Mouse (Mus musculus): ENCODE results near the gene Hpca. TPM values are rescaled to one million over a fixed set of nuclear protein-coding genes. Genes with fewer than 3 reads are reported as not detected.

The Hpca gene
- polyA plus RNA-seq (2015; fragmentation: Nextera tagmentation; extraction: Ambion mirVana), result 0.25 and 0.37 TPM in 2 replicates

- no peaks in the 10 kb centered on the region for H3K36me3 ChIP-seq
- peaks cover 99% of the 10 kb centered on the region for H3K27me3 ChIP-seq (replicated peaks)
- H3K4me3 ChIP-seq, result peak within 1 kb of the TSS; percentile 55
- H3K9me3 ChIP-seq, result no peaks in the 10 kb centered on the region
- peaks cover 27% of the 10 kb centered on the region for H3K4me1 ChIP-seq
- no peak within 1 kb of the TSS for H3K27ac ChIP-seq (replicated peaks)
- ATAC-seq (ENCODE audit: extremely low read depth, insufficient number of reproducible peaks, low FRiP score, low TSS enrichment), result no peak
- 0 out of 2 replicates have a peak within 1 kb of the TSS, but pooled peaks have one; percentile 5 for H3K9ac ChIP-seq
- 1% methylated on average over 17 of the region's 17 CpGs for WGBS
- H3K4me2 ChIP-seq, result peak within 1 kb of the TSS; percentile 82
Observed at GRCm38 (mm10) chr4:129121569-129122086, at the start of gene Hpca. TSS of gene Hpca (minus strand) at chr4:129122036.

DNA sequence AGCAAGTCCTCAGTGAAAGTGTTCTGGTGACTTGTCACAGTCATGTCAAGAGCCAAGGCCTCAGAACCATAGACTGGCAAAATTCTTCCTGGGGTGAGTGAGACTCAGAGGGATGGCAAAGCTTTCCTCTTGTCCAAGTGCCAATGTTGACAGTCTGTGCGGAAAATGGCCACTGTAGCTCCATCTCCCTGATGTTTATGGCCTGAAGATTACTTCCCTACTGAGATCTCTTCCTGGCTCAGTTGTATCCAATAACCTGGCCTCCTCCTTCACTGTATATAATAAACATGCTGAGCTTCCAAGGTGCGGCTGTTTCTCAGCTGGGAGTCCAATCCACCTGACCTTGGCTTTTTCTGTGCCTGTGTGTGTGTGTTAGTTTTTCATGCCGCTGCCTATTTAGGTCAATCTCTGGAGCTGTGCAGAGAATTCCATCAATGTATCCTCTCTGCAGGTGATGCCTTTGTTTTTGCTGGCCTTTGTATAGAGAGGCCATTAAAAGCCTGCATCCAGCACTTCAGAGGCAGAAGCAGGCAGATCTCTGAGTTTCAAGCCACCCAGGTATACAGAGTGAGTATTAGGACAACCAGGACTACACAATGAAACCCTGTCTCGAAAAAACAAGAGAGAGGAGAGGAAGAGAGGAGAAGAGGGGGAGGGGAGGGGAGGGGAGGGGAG is 39.9 kb upstream of the Hpca start:
- Histone ChIP-seq H3K36me3 (peaks cover 71% of the 10 kb centered on the region), H3K4me3 (no peak overlapping the region), H3K27me3 (replicated peaks) (no peaks in the 10 kb centered on the region), H3K4me2 (no peak overlapping the region), H3K9ac (no peak overlapping the region), H3K9me3 (no peaks in the 10 kb centered on the region), H3K27ac (replicated peaks) (no peak overlapping the region), H3K4me1 (peaks cover 18% of the 10 kb centered on the region)
- 80% methylated on average over 4 of the region's 4 CpGs for WGBS
- no peak for ATAC-seq (ENCODE audit: extremely low read depth, insufficient number of reproducible peaks, low FRiP score, low TSS enrichment)

GRCm38 (mm10) chr4:129161076-129161475 is 39.2 kb upstream of the Hpca start:
- Histone ChIP-seq H3K27ac (replicated peaks) (no peak overlapping the region), H3K27me3 (replicated peaks) (no peaks in the 10 kb centered on the region), H3K4me3 (no peak overlapping the region), H3K36me3 (peaks cover 70% of the 10 kb centered on the region), H3K4me1 (peaks cover 18% of the 10 kb centered on the region), H3K9ac (no peak overlapping the region), H3K4me2 (no peak overlapping the region), H3K9me3 (no peaks in the 10 kb centered on the region)
- WGBS, result 86% methylated on average over 1 of the region's 1 CpGs
- ATAC-seq (ENCODE audit: extremely low read depth, insufficient number of reproducible peaks, low FRiP score, low TSS enrichment), result no peak

- Histone ChIP-seq H3K4me1 (peaks cover 18% of the 10 kb centered on the region), H3K9me3 (no peaks in the 10 kb centered on the region), H3K4me2 (no peak overlapping the region), H3K36me3 (peaks cover 69% of the 10 kb centered on the region), H3K9ac (0 out of 2 replicates have a peak overlapping the region, but pooled peaks have one; percentile 24), H3K4me3 (no peak overlapping the region), H3K27ac (replicated peaks) (peak overlapping the region; percentile 42; the same call in 1 of the 2 replicates), H3K27me3 (replicated peaks) (no peaks in the 10 kb centered on the region)
- 21% methylated on average over 3 of the region's 3 CpGs for WGBS
- ATAC-seq (ENCODE audit: extremely low read depth, insufficient number of reproducible peaks, low FRiP score, low TSS enrichment), result no peak
Observed at GRCm38 (mm10) chr4:129158549-129158948, 36.7 kb upstream of the Hpca start.

GRCm38 (mm10) chr4:129157541-129157940 is 35.7 kb upstream of the Hpca start:
- peaks cover 18% of the 10 kb centered on the region for H3K4me1 ChIP-seq
- H3K9ac ChIP-seq, result no peak overlapping the region
- 77% methylated on average over 5 of the region's 5 CpGs for WGBS
- no peaks in the 10 kb centered on the region for H3K9me3 ChIP-seq
- H3K27ac ChIP-seq (replicated peaks), result peak overlapping the region; percentile 49; the same call in 1 of the 2 replicates
- H3K27me3 ChIP-seq (replicated peaks), result no peaks in the 10 kb centered on the region
- no peak overlapping the region for H3K4me2 ChIP-seq
- ATAC-seq (ENCODE audit: extremely low read depth, insufficient number of reproducible peaks, low FRiP score, low TSS enrichment), result no peak
- H3K4me3 ChIP-seq, result no peak overlapping the region
- H3K36me3 ChIP-seq, result peaks cover 71% of the 10 kb centered on the region

- H3K4me3 ChIP-seq, result no peak overlapping the region
- H3K27ac ChIP-seq (replicated peaks), result no peak overlapping the region
- H3K9me3 ChIP-seq, result no peaks in the 10 kb centered on the region
- H3K27me3 ChIP-seq (replicated peaks), result no peaks in the 10 kb centered on the region
- peaks cover 76% of the 10 kb centered on the region for H3K36me3 ChIP-seq
- no peak for ATAC-seq (ENCODE audit: extremely low read depth, insufficient number of reproducible peaks, low FRiP score, low TSS enrichment)
- H3K9ac ChIP-seq, result no peak overlapping the region
- peaks cover 20% of the 10 kb centered on the region for H3K4me1 ChIP-seq
- 88% methylated on average over 4 of the region's 4 CpGs for WGBS
- H3K4me2 ChIP-seq, result no peak overlapping the region
Observed at GRCm38 (mm10) chr4:129151276-129151811, 29.5 kb upstream of the Hpca start.

- H3K27me3 ChIP-seq (replicated peaks), result no peaks in the 10 kb centered on the region
- peaks cover 58% of the 10 kb centered on the region for H3K36me3 ChIP-seq
Observed at GRCm38 (mm10) chr4:129149321-129149720, 27.5 kb upstream of the Hpca start.

GRCm38 (mm10) chr4:129147552-129148103 is 25.8 kb upstream of the Hpca start:
- Histone ChIP-seq H3K4me1 (peaks cover 54% of the 10 kb centered on the region), H3K36me3 (peaks cover 45% of the 10 kb centered on the region), H3K9me3 (no peaks in the 10 kb centered on the region), H3K4me2 (peak overlapping the region; percentile 22; the same call in 1 of the 2 replicates), H3K4me3 (no peak overlapping the region), H3K9ac (no peak overlapping the region), H3K27me3 (replicated peaks) (no peaks in the 10 kb centered on the region), H3K27ac (replicated peaks) (peak overlapping the region; percentile 41)
- WGBS, result 57% methylated on average over 13 of the region's 13 CpGs
- no peak for ATAC-seq (ENCODE audit: extremely low read depth, insufficient number of reproducible peaks, low FRiP score, low TSS enrichment)

More at GRCm38 (mm10) chr4:129149321-129149720, 27.5 kb upstream of the Hpca start:
- Histone ChIP-seq H3K9ac (no peak overlapping the region), H3K9me3 (no peaks in the 10 kb centered on the region), H3K4me1 (peaks cover 38% of the 10 kb centered on the region), H3K4me2 (no peak overlapping the region), H3K27ac (replicated peaks) (no peak overlapping the region), H3K4me3 (no peak overlapping the region)
- ATAC-seq (ENCODE audit: extremely low read depth, insufficient number of reproducible peaks, low FRiP score, low TSS enrichment), result no peak
- WGBS, result 79% methylated on average over 1 of the region's 1 CpGs

GRCm38 (mm10) chr4:129146392-129146791 is 24.6 kb upstream of the Hpca start:
- peak overlapping the region; percentile 63 for H3K27ac ChIP-seq (replicated peaks)
- peaks cover 66% of the 10 kb centered on the region for H3K4me1 ChIP-seq
- 30% methylated on average over 2 of the region's 2 CpGs for WGBS

DNA sequence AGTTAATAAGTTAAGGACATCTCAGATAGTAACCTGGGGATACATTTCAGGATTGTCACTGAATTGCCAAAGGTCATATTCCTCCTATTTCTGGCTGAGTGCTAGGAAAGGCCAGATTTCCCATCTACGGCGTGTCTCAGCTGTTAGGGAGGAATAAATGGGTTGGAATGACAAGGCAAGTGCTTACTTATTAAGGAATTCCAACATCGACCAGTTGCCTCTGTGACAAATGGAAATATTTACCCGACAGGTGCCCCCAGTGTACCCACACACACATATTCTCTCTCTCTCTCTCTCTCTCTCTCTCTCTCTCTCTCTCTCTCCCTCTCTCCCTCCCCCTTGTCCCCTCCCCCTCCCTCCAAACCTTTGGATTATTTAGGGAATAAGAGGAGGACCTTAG is 24.1 kb upstream of the Hpca start:
- H3K9me3 ChIP-seq, result no peaks in the 10 kb centered on the region
- H3K27ac ChIP-seq (replicated peaks), result no peak overlapping the region
- H3K36me3 ChIP-seq, result peaks cover 28% of the 10 kb centered on the region
- no peaks in the 10 kb centered on the region for H3K27me3 ChIP-seq (replicated peaks)
- ATAC-seq (ENCODE audit: extremely low read depth, insufficient number of reproducible peaks, low FRiP score, low TSS enrichment), result no peak
- H3K4me1 ChIP-seq, result peaks cover 70% of the 10 kb centered on the region
- H3K4me2 ChIP-seq, result no peak overlapping the region
- H3K4me3 ChIP-seq, result no peak overlapping the region
- 73% methylated on average over 4 of the region's 4 CpGs for WGBS
- H3K9ac ChIP-seq, result no peak overlapping the region

More at GRCm38 (mm10) chr4:129146392-129146791, 24.6 kb upstream of the Hpca start:
- H3K4me2 ChIP-seq, result no peak overlapping the region
- H3K36me3 ChIP-seq, result peaks cover 33% of the 10 kb centered on the region
- H3K9ac ChIP-seq, result no peak overlapping the region
- ATAC-seq (ENCODE audit: extremely low read depth, insufficient number of reproducible peaks, low FRiP score, low TSS enrichment), result no peak
- H3K27me3 ChIP-seq (replicated peaks), result no peaks in the 10 kb centered on the region
- no peak overlapping the region for H3K4me3 ChIP-seq
- no peaks in the 10 kb centered on the region for H3K9me3 ChIP-seq

DNA sequence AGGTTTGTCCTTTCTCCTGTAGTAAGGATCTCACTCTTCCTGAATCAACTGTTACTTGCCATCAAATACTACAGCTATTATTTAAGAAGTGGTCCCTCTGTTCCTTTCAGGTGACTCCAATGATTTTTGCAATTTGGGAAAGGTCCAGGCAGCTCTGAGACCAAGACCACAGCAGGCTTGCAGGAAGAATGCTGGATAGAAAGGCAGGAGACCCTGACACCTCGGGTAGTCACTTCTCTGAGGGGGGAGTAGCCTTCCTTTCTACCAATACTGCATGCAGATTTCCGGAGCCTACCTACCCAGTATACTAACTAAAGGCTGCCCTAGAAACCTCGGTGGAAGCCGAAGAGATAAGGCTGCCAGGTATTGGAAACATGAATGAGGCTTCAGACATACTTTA is 23.6 kb upstream of the Hpca start:
- no peak overlapping the region for H3K4me2 ChIP-seq
- H3K36me3 ChIP-seq, result peaks cover 23% of the 10 kb centered on the region
- H3K9ac ChIP-seq, result no peak overlapping the region; the same call in 1 of the 2 replicates
- H3K4me3 ChIP-seq, result no peak overlapping the region
- 56% methylated on average over 4 of the region's 4 CpGs for WGBS
- H3K27me3 ChIP-seq (replicated peaks), result no peaks in the 10 kb centered on the region
- no peaks in the 10 kb centered on the region for H3K9me3 ChIP-seq
- peak overlapping the region; percentile 60 for H3K27ac ChIP-seq (replicated peaks)
- ATAC-seq (ENCODE audit: extremely low read depth, insufficient number of reproducible peaks, low FRiP score, low TSS enrichment), result no peak
- H3K4me1 ChIP-seq, result peaks cover 76% of the 10 kb centered on the region
